Mouse (Mus musculus) neutrophil, adult 65 days (primary cell): ENCODE measurements around the gene Olfr1259. TPM values are rescaled to one million over a fixed set of nuclear protein-coding genes. Genes with fewer than 3 reads are reported as not detected.

Experiments used
- total RNA-seq: library from RNA; stranded (reverse); gene quantifications from 2 replicates; pipeline ENCODE4 v1.2.4, GENCODE M21; 2023

Olfr1259 gene
- not detected in 2 replicates for total RNA-seq

GRCm38 (mm10) chr2:89948564-89948963 lies at the start of gene Olfr1259:
Gene Olfr1259, minus strand, starts transcription at chr2:89948664.

GRCm38 (mm10) chr2:89990921-89991320 lies 42.5 kb upstream of the Olfr1259 start, which contains the start of gene Olfr1261:
Gene Olfr1261, plus strand, starts transcription at chr2:89991221.

GRCm38 (mm10) chr2:89974184-89974583 lies 25.7 kb upstream of the Olfr1259 start, which contains the start of gene Olfr1260:
Gene Olfr1260, plus strand, starts transcription at chr2:89974340.

GRCm38 (mm10) chr2:89927009-89927408 lies 21.5 kb downstream of the Olfr1259 start, which contains the start of gene Olfr1258:
Gene Olfr1258, plus strand, starts transcription at chr2:89927309.

Other genes starting within 250 kb of the Olfr1259 start
- not detected in 2 replicates for gene Olfr1252, start 223.7 kb downstream of the Olfr1259 start, total RNA-seq
- not detected in 2 replicates for gene Olfr1253, start 191.6 kb downstream of the Olfr1259 start, total RNA-seq
- gene Olfr1254, start 155.0 kb downstream of the Olfr1259 start, total RNA-seq = not detected in 2 replicates
- not detected in 2 replicates for gene Olfr1255, start 136.6 kb downstream of the Olfr1259 start, total RNA-seq
- not detected in 2 replicates for gene Olfr1256, start 107.1 kb downstream of the Olfr1259 start, total RNA-seq
- not detected in 2 replicates for gene Olfr48, start 100.5 kb downstream of the Olfr1259 start, total RNA-seq
- gene Olfr1257, start 70.2 kb downstream of the Olfr1259 start, total RNA-seq = not detected in 2 replicates
- not detected in 2 replicates for gene Olfr1258, start 21.4 kb downstream of the Olfr1259 start, total RNA-seq
- not detected in 2 replicates for gene Olfr1260, start 25.7 kb upstream of the Olfr1259 start, total RNA-seq
- not detected in 2 replicates for gene Olfr1261, start 42.6 kb upstream of the Olfr1259 start, total RNA-seq
- gene Olfr1262, start 51.5 kb upstream of the Olfr1259 start, total RNA-seq = not detected in 2 replicates
- not detected in 2 replicates for gene Olfr1263, start 63.5 kb upstream of the Olfr1259 start, total RNA-seq
- gene Olfr1264, start 76.9 kb upstream of the Olfr1259 start, total RNA-seq = not detected in 2 replicates
- gene Olfr1265, start 86.7 kb upstream of the Olfr1259 start, total RNA-seq = not detected in 2 replicates
- gene Olfr140, start 114.9 kb upstream of the Olfr1259 start, total RNA-seq = not detected in 2 replicates
- gene Olfr1269, start 172.7 kb upstream of the Olfr1259 start, total RNA-seq = not detected in 2 replicates
- gene Olfr32, start 193.6 kb upstream of the Olfr1259 start, total RNA-seq = not detected in 2 replicates
- gene Olfr1270, start 204.4 kb upstream of the Olfr1259 start, total RNA-seq = not detected in 2 replicates